ENCODE assay signal across 1 mouse cellular context in the genomic region with DNA sequence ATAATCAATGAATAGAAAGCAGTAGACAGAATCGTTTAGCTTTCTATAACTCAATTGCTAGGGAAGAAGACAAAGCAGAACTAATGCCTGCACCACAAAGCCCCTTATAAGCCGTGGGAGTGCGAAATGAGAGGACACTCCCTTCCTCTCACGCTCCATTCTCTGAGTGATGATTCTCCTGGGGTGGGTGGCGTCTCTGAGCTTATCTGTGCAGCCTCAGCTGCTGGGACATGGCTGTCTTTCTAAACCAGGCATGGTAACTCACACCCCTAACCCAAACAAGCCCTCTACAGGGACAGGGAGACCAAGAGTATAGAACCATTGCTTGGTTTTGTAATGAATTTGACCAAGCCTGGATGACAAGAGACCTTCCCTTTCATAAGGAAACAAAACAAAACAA.
A peak's percentile ranks its signal among the peaks of the same experiment; 100 is the strongest.
TF ChIP-seq lines count a peak whose summit lies in the region.

No protein-coding gene starts in this region.

TF ChIP-seq in MEL, 35 proteins besides CTCF, POLR2A, EP300 and RAD21 (continued from another document):
- TF ChIP-seq POLR2AphosphoS2 (IDR thresholded peaks at IDR 0.05; ENCODE audit: low read length), result no peak
- no peak for TF ChIP-seq SIN3A (IDR thresholded peaks at IDR 0.05; ENCODE audit: low read length)
- TF ChIP-seq CHD2 (IDR thresholded peaks at IDR 0.05; ENCODE audit: low read length), result no peak
- TF ChIP-seq POLR2AphosphoS5 (IDR thresholded peaks at IDR 0.05; ENCODE audit: borderline replicate concordance, low read depth, low read length), result no peak
- no peak for TF ChIP-seq JUND (IDR thresholded peaks at IDR 0.05; ENCODE audit: low read depth, low read length)
- peak; percentile 40; the same call in 1 of the 2 replicates for TF ChIP-seq NRF1 (IDR thresholded peaks at IDR 0.05; ENCODE audit: insufficient read depth, low read depth, low read length, poor library complexity, severe bottlenecking)
- TF ChIP-seq ZNF384 (IDR thresholded peaks at IDR 0.05; ENCODE audit: low read depth, low read length), result no peak
- no peak for TF ChIP-seq MAZ (IDR thresholded peaks at IDR 0.05; ENCODE audit: low read depth, low read length)
- TF ChIP-seq BHLHE40 (IDR thresholded peaks at IDR 0.05; ENCODE audit: borderline replicate concordance, low read depth, low read length), result no peak
- no peak for TF ChIP-seq ZC3H11A (IDR thresholded peaks at IDR 0.05; ENCODE audit: low read depth, low read length)
- TF ChIP-seq TAL1 (IDR thresholded peaks at IDR 0.05; ENCODE audit: low read length), result peak; percentile 56
- TF ChIP-seq MAFK (IDR thresholded peaks at IDR 0.05; ENCODE audit: borderline replicate concordance, low read depth, low read length), result no peak
- TF ChIP-seq E2F4 (IDR thresholded peaks at IDR 0.05; ENCODE audit: borderline replicate concordance, low read depth, low read length), result no peak
- TF ChIP-seq ZKSCAN1 (IDR thresholded peaks at IDR 0.05; ENCODE audit: low read depth, low read length), result no peak
- no peak for TF ChIP-seq MEF2A (IDR thresholded peaks at IDR 0.05; ENCODE audit: extremely low read depth, insufficient replicate concordance, low read depth, low read length, poor library complexity, severe bottlenecking)
